Mouse (Mus musculus) neural tube, embryonic 14.5 days (tissue): ENCODE measurements around the gene Gm13304. TPM values are rescaled to one million over a fixed set of nuclear protein-coding genes. Genes with fewer than 3 reads are reported as not detected.
"Not testable (repeated sequence)": the region's sequence is repeated elsewhere in the genome, so short reads cannot be mapped to it uniquely, and the experiment has no call there.

ENCODE experiments used
- ATAC-seq: fragments of 200-750 bp; cut with Nextera tagmentation; 2 replicates; pipeline ENCODE4 v1.8.0; 2017; ENCODE audit warnings: low read depth, mild to moderate bottlenecking, moderate TSS enrichment, moderate library complexity
- H3K27ac ChIP-seq: fragments of 300-500 bp; sonication (generic); 2 replicates; pipeline ENCODE4 v1.5.1; 2014; ENCODE audit warnings: low read depth, mild to moderate bottlenecking, control low read depth, low read length, moderate library complexity, mixed read lengths
- H3K27me3 ChIP-seq: fragments of 300-500 bp; sonication (generic); 2 replicates; pipeline ENCODE4 v1.6.1; 2014; ENCODE audit warnings: low read length; ENCODE audit not compliant: control insufficient read depth, insufficient read depth
- H3K36me3 ChIP-seq: fragments of 300-500 bp; sonication (generic); 2 replicates; pipeline ENCODE4 v1.6.1; 2014; ENCODE audit warnings: low read length, mixed read lengths; ENCODE audit not compliant: control insufficient read depth, insufficient read depth
- H3K4me1 ChIP-seq: fragments of 300-500 bp; sonication (generic); 2 replicates; pipeline ENCODE4 v1.6.1; 2014; ENCODE audit warnings: low read length; ENCODE audit not compliant: control insufficient read depth, insufficient read depth
- H3K4me2 ChIP-seq: fragments of 300-500 bp; sonication (generic); 2 replicates; pipeline ENCODE4 v1.6.1; 2014; ENCODE audit warnings: mild to moderate bottlenecking, low read depth, low read length, control low read depth
- H3K4me3 ChIP-seq: fragments of 300-500 bp; sonication (generic); 2 replicates; pipeline ENCODE4 v1.5.1; 2014; ENCODE audit warnings: low read depth, low read length, control low read depth, mixed read lengths
- H3K9ac ChIP-seq: fragments of 300-500 bp; sonication (generic); replicated peaks from 2 replicates; pipeline ENCODE4 v1.6.1; 2014; ENCODE audit warnings: low read depth, mild to moderate bottlenecking, control low read depth, low read length, mixed read lengths
- H3K9me3 ChIP-seq: fragments of 300-500 bp; sonication (generic); 2 replicates; pipeline ENCODE4 v1.6.1; 2016; ENCODE audit warnings: low read length; ENCODE audit not compliant: control insufficient read depth
- WGBS: fragments of 180-500 bp; shearing (Covaris S2); extraction: QIAGEN DNeasy Blood & Tissue Kit; methylation state at CpG from one replicate; pipeline ENCODE4 v1.1.7; 2014; 5-methylcytosine and 5-hydroxymethylcytosine counted together
- polyA plus RNA-seq: library from polyadenylated mRNA; unstranded; fragments of >200 nt; fragmentation: Nextera tagmentation; extraction: Ambion mirVana; gene quantifications from 2 replicates; pipeline ENCODE4 v1.2.1, GENCODE M21; 2014

Gm13304 gene
- not detected in 2 replicates for polyA plus RNA-seq

DNA sequence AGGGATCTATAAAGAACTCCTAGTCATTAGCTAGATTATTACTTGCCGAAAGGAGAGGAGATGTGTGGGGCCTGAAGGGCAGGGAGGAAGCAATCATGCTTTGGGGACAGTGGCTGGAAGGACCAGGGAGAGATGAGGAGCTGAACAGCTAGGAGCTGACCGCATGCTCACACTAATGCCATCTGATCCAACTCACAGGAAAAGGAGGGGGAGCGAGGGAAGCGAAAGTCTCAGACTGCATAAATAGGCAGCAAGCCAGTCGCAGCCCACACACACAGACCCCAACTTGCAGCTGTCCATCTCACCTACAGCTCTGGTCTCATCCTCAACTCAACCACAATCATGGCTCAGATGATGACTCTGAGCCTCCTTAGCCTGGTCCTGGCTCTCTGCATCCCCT is at the start of gene Gm13304:
TSS of gene Gm13304 (plus strand) at position 301 of the 400 bp plus-strand sequence.
- WGBS: no CpG with 5 or more reads among the region's 5 CpGs
- H3K27ac ChIP-seq, H3K4me2 ChIP-seq, H3K4me1 ChIP-seq, ATAC-seq, H3K4me3 ChIP-seq, H3K36me3 ChIP-seq, H3K9me3 ChIP-seq, H3K9ac ChIP-seq, H3K27me3 ChIP-seq: not testable (repeated sequence)

DNA sequence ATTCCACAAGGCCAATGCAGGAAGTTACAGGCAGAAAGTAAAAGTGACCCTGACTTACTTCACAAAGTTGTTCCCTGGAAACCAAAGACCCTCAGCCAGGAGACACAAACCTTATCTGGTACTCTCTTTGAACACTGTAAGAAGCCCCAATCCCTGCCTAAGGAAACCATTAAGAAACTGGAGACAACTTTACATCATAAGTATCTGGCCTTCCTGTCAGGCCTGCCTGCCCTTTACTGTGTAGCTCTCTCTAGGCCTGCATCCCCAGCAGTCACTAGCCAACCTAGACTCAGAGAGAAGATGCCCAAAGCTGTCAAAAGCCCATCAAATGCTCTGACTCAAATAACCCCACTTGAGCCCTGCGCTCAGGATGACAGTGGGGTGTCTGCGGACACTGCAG is 23.7 kb upstream of the Gm13304 start, which contains the start of gene Gm3893:
TSS of gene Gm3893 (plus strand) at position 301 of the 400 bp plus-strand sequence.
- not testable (repeated sequence) for H3K4me2 ChIP-seq, H3K4me3 ChIP-seq, H3K36me3 ChIP-seq, H3K27ac ChIP-seq, H3K4me1 ChIP-seq, H3K27me3 ChIP-seq, H3K9me3 ChIP-seq, ATAC-seq, H3K9ac ChIP-seq
- WGBS: no CpG with 5 or more reads among the region's 2 CpGs

GRCm38 (mm10) chr4:42153136-42153535 is 38.5 kb downstream of the Gm13304 start, which contains the start of gene Gm13306:
TSS of gene Gm13306 (plus strand) at chr4:42153436.
- H3K4me1 ChIP-seq, H3K27me3 ChIP-seq, H3K27ac ChIP-seq, H3K9ac ChIP-seq, H3K4me3 ChIP-seq, ATAC-seq, H3K9me3 ChIP-seq, H3K4me2 ChIP-seq, H3K36me3 ChIP-seq: not testable (repeated sequence)
- WGBS: no CpG with 5 or more reads among the region's 9 CpGs

Other genes starting within 250 kb of the Gm13304 start
- not detected in 2 replicates for gene Gm21541, start 211.2 kb upstream of the Gm13304 start, polyA plus RNA-seq
- 7.2 and 7.5 TPM in 2 replicates for gene Gm20878, start 173.2 kb upstream of the Gm13304 start, polyA plus RNA-seq
- 1.7 and 2.5 TPM in 2 replicates for gene Fam205a4, start 148.8 kb upstream of the Gm13304 start, polyA plus RNA-seq
- 1.4 and 1.6 TPM in 2 replicates for gene Gm21093, start 80.1 kb upstream of the Gm13304 start, polyA plus RNA-seq
- gene Gm3893, start 23.6 kb upstream of the Gm13304 start, polyA plus RNA-seq: not detected in 2 replicates
- 3.1 and 3.8 TPM in 2 replicates for gene Gm13306, start 38.6 kb downstream of the Gm13304 start, polyA plus RNA-seq
- 0.50 TPM in 1 of 2 replicates, not detected in the other for gene Gm13305, start 53.8 kb downstream of the Gm13304 start, polyA plus RNA-seq
- 0.20 TPM in 1 of 2 replicates, not detected in the other for gene Gm10600, start 125.8 kb downstream of the Gm13304 start, polyA plus RNA-seq
- gene Ccl21b, start 140.9 kb downstream of the Gm13304 start, polyA plus RNA-seq: not detected in 2 replicates
- not detected in 2 replicates for gene Gm21953, start 179.4 kb downstream of the Gm13304 start, polyA plus RNA-seq
- gene Fam205a3, start 203.5 kb downstream of the Gm13304 start, polyA plus RNA-seq: not detected in 2 replicates